Mouse (Mus musculus): Measurements from ENCODE around the gene Gm10837. TPM values are rescaled to one million over a fixed set of nuclear protein-coding genes. Genes with fewer than 3 reads are reported as not detected.

Gm10837 gene
- polyA plus RNA-seq, 1 experiment from 2014 or later = not detected

DNA sequence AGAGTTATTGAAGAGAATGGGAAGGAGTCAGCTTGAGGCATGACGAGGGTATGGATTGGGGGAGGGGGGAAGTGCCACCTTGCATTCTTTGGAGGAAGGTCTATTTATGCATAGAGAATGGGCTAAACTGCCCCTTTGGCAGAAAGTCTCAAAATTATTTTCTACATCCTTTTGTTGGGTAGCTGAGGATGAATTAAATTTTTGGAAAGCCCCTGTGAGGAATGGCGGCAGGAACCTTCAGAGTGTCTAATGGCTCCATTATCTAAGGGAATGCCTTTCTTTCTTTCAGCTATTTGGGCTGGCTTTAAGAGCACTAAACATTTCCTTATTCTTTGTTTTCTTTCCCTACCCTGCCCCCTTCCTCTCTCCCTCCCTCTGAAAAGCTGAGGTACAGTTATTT is 10.0 kb upstream of the Gm10837 start:
- no peak for DNase-seq (ENCODE audit: low spot score)
- no peak for ATAC-seq (replicated peaks; ENCODE audit: low FRiP score, low TSS enrichment, low read depth)
- H3K9ac ChIP-seq (ENCODE audit: low read length) = no peak overlapping the region
- peaks cover 100% of the 10 kb centered on the region for H3K27me3 ChIP-seq (replicated peaks; ENCODE audit: control insufficient read depth, insufficient read depth, low read length)
- H3K4me3 ChIP-seq (ENCODE audit: low read depth, low read length) = no peak overlapping the region
- H3K27ac ChIP-seq (ENCODE audit: low read depth) = no peak overlapping the region
- no peak overlapping the region for H3K4me2 ChIP-seq (ENCODE audit: low read length)
- peaks cover 6% of the 10 kb centered on the region; the same call in 1 of the 2 replicates for H3K4me1 ChIP-seq (replicated peaks; ENCODE audit: control insufficient read depth, insufficient read depth, low read length)
- no peaks in the 10 kb centered on the region for H3K9me3 ChIP-seq (ENCODE audit: control insufficient read depth, low read length)
- WGBS = 5% methylated on average over 2 of the region's 2 CpGs
- no peaks in the 10 kb centered on the region for H3K36me3 ChIP-seq (ENCODE audit: control insufficient read depth, insufficient read depth, low read length)

DNA sequence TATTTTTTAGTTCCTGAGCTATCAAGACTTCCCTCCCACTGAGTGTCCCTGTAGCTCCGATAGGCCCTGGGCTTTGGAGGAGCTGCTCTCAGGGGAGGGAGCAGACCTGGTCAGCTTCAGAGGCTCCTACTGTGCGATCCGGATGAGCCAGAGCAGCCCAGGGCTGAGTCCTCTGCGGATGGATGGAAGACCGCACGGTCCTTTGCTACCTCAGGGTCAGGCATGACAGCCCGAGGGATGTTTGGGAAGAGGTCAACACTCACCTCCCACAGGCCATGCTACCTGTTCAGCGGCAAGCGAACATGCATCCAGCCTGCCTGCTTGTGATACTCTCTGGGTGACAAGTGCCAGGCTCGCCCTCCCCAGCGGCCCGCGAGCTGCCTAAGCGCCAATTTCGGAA is 9.2 kb upstream of the Gm10837 start:
- H3K9ac ChIP-seq (ENCODE audit: low read length) = no peak overlapping the region
- no peak overlapping the region for H3K4me3 ChIP-seq (ENCODE audit: low read depth, low read length)
- no peak overlapping the region for H3K4me2 ChIP-seq (ENCODE audit: low read length)
- H3K27me3 ChIP-seq (replicated peaks; ENCODE audit: control insufficient read depth, insufficient read depth, low read length) = peaks cover 100% of the 10 kb centered on the region
- H3K9me3 ChIP-seq (ENCODE audit: control insufficient read depth, low read length) = no peaks in the 10 kb centered on the region
- H3K36me3 ChIP-seq (ENCODE audit: control insufficient read depth, insufficient read depth, low read length) = no peaks in the 10 kb centered on the region
- H3K4me1 ChIP-seq (replicated peaks; ENCODE audit: control insufficient read depth, insufficient read depth, low read length) = no peaks in the 10 kb centered on the region
- H3K27ac ChIP-seq (ENCODE audit: low read depth) = no peak overlapping the region
- DNase-seq (ENCODE audit: low spot score) (peak; percentile 56), ATAC-seq (replicated peaks; ENCODE audit: low FRiP score, low TSS enrichment, low read depth) (no peak)
- WGBS = 1% methylated on average over 15 of the region's 15 CpGs

DNA sequence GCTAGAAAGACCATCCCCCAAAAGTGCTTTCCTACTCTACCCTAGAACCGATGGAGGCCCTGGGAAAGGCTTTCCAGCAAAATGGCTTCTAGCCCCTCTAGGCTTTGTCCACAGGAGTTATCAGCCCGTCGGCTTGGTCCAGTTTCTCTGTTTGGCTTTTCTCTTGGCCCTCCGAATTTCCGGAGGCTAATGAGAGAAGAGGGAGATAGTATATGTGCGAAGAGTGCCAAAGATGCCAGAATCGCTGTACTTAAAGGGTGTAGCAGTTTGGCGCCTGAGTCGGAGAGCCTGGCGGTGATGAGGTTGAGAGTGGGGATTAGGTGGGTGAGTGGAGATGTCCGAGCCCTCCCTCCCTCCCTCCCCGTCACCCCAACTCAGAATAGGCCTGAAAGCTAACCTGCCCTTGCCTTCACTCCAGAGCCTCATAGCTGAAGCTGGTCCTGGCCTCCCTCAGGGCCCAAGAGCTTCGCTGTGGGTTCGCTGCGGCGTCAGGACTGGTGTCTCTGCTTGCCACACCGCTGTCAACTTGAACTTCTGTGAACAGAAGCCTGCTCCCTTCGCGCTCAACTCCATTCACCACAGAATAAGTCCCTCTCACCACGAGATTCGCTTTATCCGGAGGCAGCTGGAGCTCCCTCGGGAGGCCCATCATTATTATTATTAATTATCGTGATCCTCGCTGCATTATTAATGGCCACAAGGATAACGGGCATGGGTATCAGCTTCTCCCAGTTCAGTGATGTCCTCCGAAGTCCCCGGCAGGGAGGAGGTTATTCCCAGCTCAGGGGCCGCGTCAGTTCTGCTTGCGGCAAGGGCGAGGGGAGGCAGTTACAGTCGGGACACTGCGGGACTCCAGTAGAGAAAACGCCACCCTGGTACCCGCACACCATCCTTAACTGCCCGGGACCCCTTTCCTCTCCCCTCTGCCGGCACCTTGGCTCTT is 8.0 kb upstream of the Gm10837 start:
- H3K27ac ChIP-seq (ENCODE audit: low read depth) = no peak overlapping the region
- no peaks in the 10 kb centered on the region for H3K4me1 ChIP-seq (replicated peaks; ENCODE audit: control insufficient read depth, insufficient read depth, low read length)
- ATAC-seq (replicated peaks; ENCODE audit: low FRiP score, low TSS enrichment, low read depth) (no peak), DNase-seq (ENCODE audit: low spot score) (peak; percentile 64)
- peaks cover 100% of the 10 kb centered on the region for H3K27me3 ChIP-seq (replicated peaks; ENCODE audit: control insufficient read depth, insufficient read depth, low read length)
- no peaks in the 10 kb centered on the region for H3K36me3 ChIP-seq (ENCODE audit: control insufficient read depth, insufficient read depth, low read length)
- H3K9me3 ChIP-seq (ENCODE audit: control insufficient read depth, low read length) = no peaks in the 10 kb centered on the region
- WGBS = under 1% methylated on average over 38 of the region's 38 CpGs
- H3K4me3 ChIP-seq (ENCODE audit: low read depth, low read length) = no peak overlapping the region
- H3K9ac ChIP-seq (ENCODE audit: low read length) = no peak overlapping the region
- H3K4me2 ChIP-seq (ENCODE audit: low read length) = no peak overlapping the region

DNA sequence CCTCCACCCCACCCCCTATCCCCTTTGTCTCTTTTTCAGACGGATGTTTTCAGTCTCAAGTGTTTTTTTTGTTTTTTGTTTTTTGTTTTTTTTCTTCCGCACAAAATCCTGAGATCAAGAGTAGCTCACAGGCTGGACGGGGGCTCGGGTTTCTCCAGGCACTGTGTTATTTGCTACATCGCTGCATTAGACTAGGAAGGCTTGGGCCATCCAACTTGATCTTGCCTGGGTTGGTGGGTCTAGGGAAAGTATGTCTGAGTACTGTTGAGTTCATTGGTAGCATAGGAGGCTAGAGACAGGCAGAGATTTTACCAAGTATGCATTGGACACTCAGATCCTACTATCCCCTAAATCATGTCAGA is 7.4 kb upstream of the Gm10837 start:
- Histone ChIP-seq H3K4me3 (ENCODE audit: low read depth, low read length) (no peak overlapping the region), H3K9ac (ENCODE audit: low read length) (no peak overlapping the region), H3K36me3 (ENCODE audit: control insufficient read depth, insufficient read depth, low read length) (no peaks in the 10 kb centered on the region), H3K9me3 (ENCODE audit: control insufficient read depth, low read length) (no peaks in the 10 kb centered on the region), H3K27ac (ENCODE audit: low read depth) (no peak overlapping the region), H3K27me3 (replicated peaks; ENCODE audit: control insufficient read depth, insufficient read depth, low read length) (peaks cover 100% of the 10 kb centered on the region), H3K4me2 (ENCODE audit: low read length) (no peak overlapping the region), H3K4me1 (replicated peaks; ENCODE audit: control insufficient read depth, insufficient read depth, low read length) (no peaks in the 10 kb centered on the region)
- ATAC-seq (replicated peaks; ENCODE audit: low FRiP score, low TSS enrichment, low read depth) (no peak), DNase-seq (ENCODE audit: low spot score) (no peak)
- WGBS = 1% methylated on average over 5 of the region's 5 CpGs

DNA sequence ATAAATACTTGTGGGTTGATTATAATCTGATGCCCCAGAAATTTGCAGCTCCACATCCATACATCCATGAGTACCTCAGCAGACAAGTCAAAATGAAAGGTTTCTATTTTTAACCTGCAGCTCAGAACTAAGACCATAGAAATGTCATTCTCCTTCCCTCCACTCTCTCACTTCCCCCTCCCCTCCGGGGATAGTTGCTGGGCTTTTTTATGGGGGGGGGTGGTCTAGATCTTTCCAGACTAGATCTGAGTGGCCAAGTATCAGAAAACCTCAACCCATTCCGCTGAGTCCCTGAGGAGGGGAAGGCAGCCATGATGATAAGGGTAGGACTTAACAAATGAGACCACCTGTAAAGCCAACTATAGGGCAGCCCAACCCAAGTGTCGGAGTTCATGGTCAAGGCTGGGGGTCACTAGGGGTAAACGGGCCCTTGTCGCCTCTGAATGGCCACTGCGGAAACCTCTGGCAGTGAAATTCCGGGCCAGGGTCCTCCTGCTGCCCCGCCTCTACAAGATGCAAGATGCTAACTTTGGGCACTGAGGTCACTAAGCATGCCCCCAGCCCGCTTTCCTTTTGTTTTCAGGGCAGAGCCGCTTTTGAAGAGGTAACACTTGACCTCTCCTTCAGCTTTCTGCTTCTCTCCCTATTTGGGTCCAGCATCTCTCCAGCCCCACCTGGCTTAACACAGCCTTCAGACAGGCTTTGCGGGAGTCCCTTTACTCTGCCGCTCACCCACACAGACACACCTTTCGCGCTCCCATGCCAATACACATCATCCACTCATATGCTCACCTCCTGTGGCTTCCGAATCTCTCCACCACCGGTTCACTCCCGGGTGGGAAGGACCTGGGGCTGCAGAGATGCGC is 6.6 kb upstream of the Gm10837 start:
- 2% methylated on average over 18 of the region's 18 CpGs for WGBS
- no peak for ATAC-seq (replicated peaks; ENCODE audit: low FRiP score, low TSS enrichment, low read depth)
- peaks cover 99% of the 10 kb centered on the region for H3K27me3 ChIP-seq (replicated peaks; ENCODE audit: control insufficient read depth, insufficient read depth, low read length)
- H3K27ac ChIP-seq (ENCODE audit: low read depth) = no peak overlapping the region
- H3K4me3 ChIP-seq (ENCODE audit: low read depth, low read length) = no peak overlapping the region
- H3K4me1 ChIP-seq (replicated peaks; ENCODE audit: control insufficient read depth, insufficient read depth, low read length) = no peaks in the 10 kb centered on the region
- H3K36me3 ChIP-seq (ENCODE audit: control insufficient read depth, insufficient read depth, low read length) = no peaks in the 10 kb centered on the region
- no peak for DNase-seq (ENCODE audit: low spot score)
- H3K9me3 ChIP-seq (ENCODE audit: control insufficient read depth, low read length) = no peaks in the 10 kb centered on the region
- no peak overlapping the region for H3K4me2 ChIP-seq (ENCODE audit: low read length)
- no peak overlapping the region for H3K9ac ChIP-seq (ENCODE audit: low read length)

DNA sequence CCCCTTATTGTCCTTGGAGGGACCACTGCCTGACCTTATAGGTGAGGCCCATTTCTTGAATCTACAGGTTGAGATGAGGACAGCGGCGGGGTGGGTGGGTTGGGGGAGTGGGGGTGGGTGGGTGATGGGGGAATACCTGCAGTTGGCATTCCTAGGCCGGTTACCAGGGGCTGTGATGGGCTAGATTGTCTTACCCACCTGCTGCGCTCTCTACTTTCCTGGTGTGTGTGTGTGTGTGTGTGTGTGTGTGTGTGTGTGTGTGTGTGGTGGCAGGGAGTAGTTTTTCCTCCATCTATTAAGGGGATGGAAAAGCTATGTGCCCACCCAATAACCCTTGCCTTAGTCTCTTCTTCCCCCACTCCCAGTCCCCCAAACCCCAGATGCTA is 5.9 kb upstream of the Gm10837 start:
- 7% methylated on average over 4 of the region's 4 CpGs for WGBS
- no peak for DNase-seq (ENCODE audit: low spot score)
- H3K4me1 ChIP-seq (replicated peaks; ENCODE audit: control insufficient read depth, insufficient read depth, low read length) = no peaks in the 10 kb centered on the region

DNA sequence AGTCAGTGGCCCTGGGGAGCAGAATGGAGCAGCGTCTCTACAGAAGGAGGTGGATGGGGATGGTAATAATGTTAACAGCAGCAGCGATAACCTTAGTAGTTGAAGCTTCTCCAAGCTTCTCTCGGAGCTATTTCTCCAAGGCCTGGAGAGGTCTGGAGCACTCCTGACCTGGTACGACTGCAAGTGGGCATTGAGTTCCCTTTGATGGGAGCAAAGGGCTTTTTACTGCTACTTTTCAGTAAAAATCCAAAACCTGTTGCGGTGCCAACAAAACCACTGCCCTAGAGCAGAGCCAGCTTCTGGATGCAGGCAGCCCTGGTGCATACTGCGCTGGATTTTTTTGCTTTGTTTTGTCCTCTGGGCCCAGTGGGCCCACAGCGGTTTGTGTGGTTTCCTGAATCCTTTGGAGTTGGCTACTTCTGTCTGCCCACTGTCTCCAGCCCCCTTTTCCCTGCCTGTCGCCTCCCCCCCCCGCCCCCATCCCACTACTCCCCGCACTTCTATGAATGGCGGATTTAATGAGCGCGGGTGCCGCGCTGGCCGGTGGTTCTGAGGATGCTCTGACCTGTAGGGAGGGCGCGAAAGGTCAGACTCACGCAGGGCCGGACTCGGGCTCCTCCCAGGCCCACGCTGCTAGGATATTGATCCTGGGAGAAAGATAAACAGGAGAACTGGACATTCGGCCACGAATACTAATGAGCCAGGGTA is 5.4 kb upstream of the Gm10837 start:
- ATAC-seq (replicated peaks; ENCODE audit: low FRiP score, low TSS enrichment, low read depth) = no peak
- Histone ChIP-seq H3K27me3 (replicated peaks; ENCODE audit: control insufficient read depth, insufficient read depth, low read length) (peaks cover 98% of the 10 kb centered on the region), H3K4me3 (ENCODE audit: low read depth, low read length) (no peak overlapping the region), H3K27ac (ENCODE audit: low read depth) (no peak overlapping the region), H3K9ac (ENCODE audit: low read length) (no peak overlapping the region), H3K36me3 (ENCODE audit: control insufficient read depth, insufficient read depth, low read length) (no peaks in the 10 kb centered on the region), H3K4me2 (ENCODE audit: low read length) (no peak overlapping the region), H3K4me1 (replicated peaks; ENCODE audit: control insufficient read depth, insufficient read depth, low read length) (no peaks in the 10 kb centered on the region), H3K9me3 (ENCODE audit: control insufficient read depth, low read length) (no peaks in the 10 kb centered on the region)
- 1% methylated on average over 24 of the region's 24 CpGs for WGBS
- peak; percentile 56 for DNase-seq (ENCODE audit: low spot score)

More for the DNA sequence above, 5.9 kb upstream of the Gm10837 start:
- H3K27ac ChIP-seq (ENCODE audit: low read depth) = no peak overlapping the region
- no peak for ATAC-seq (replicated peaks; ENCODE audit: low FRiP score, low TSS enrichment, low read depth)
- H3K36me3 ChIP-seq (ENCODE audit: control insufficient read depth, insufficient read depth, low read length) = no peaks in the 10 kb centered on the region
- peaks cover 98% of the 10 kb centered on the region for H3K27me3 ChIP-seq (replicated peaks; ENCODE audit: control insufficient read depth, insufficient read depth, low read length)
- no peak overlapping the region for H3K9ac ChIP-seq (ENCODE audit: low read length)
- H3K4me3 ChIP-seq (ENCODE audit: low read depth, low read length) = no peak overlapping the region
- H3K4me2 ChIP-seq (ENCODE audit: low read length) = no peak overlapping the region
- no peaks in the 10 kb centered on the region for H3K9me3 ChIP-seq (ENCODE audit: control insufficient read depth, low read length)

DNA sequence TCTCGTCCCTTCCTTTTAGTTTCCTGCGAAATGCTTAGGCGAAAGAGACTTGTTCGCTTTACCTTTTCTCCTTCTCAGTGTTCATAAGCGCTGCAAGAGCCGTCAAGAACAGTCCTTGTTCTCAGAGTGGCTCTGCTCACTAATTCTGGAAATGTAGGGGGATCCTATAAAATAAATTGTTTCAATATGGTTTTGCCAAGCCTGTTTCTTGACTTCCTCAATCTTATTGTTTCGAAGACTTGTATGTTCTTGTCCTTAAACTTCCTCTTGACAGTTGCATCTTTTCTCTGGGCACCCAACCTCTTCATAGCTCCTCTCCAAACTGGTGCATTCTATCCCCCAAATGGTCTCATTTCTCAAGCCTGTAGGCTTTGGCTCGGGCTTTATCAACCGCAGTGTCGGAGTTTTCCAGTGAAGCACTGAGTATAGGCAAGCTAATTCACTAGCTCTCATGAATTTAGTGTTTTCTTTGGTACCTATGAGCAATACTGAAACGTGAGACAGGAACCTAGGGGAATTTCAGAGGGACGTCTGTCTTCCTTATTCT is 4.7 kb upstream of the Gm10837 start:
- Histone ChIP-seq H3K4me3 (ENCODE audit: low read depth, low read length) (no peak overlapping the region), H3K4me2 (ENCODE audit: low read length) (no peak overlapping the region), H3K9me3 (ENCODE audit: control insufficient read depth, low read length) (no peaks in the 10 kb centered on the region), H3K27me3 (replicated peaks; ENCODE audit: control insufficient read depth, insufficient read depth, low read length) (peaks cover 98% of the 10 kb centered on the region), H3K9ac (ENCODE audit: low read length) (no peak overlapping the region), H3K27ac (ENCODE audit: low read depth) (no peak overlapping the region), H3K4me1 (replicated peaks; ENCODE audit: control insufficient read depth, insufficient read depth, low read length) (peaks cover 3% of the 10 kb centered on the region; the same call in 1 of the 2 replicates), H3K36me3 (ENCODE audit: control insufficient read depth, insufficient read depth, low read length) (no peaks in the 10 kb centered on the region)
- DNase-seq (ENCODE audit: low spot score) = no peak
- no peak for ATAC-seq (replicated peaks; ENCODE audit: low FRiP score, low TSS enrichment, low read depth)
- 3% methylated on average over 12 of the region's 12 CpGs for WGBS
